Mouse (Mus musculus): ENCODE measurements at regions not wholly inside any gene's neighbourhood (a gene's known extent, or its start where the extent isn't known, plus 50 kb on each side); places are given as distances from the start of the nearest gene placed in this dataset.

DNA sequence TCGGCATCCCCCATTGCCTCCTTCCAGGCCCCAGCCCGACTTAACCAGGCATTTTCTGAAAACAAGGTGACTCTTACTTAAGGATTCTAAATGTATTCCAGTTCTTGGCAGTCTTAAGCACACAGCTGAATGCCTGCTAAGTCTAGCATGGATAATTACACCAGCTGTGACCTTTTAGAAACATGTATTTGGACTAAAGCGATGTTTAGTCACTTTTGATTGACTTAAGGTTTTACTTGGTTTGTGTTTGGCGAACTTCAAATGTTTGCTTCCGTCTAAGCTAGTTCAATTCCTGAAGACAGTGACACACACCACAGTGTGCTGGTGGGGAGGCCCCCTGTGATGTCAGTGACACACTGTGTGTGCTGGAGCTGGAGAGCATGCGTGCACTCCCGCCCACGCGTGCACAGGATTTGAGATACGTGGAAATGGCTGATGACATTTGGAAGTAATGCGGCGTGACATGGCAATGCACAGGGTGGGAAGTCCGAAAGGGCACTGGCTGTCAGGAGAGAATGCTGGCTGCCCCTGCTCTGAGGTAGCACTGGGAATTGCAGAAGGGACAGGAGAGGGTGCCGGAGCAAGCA, 179.0 kb upstream of the Cdh13 start:
- H3K36me3 ChIP-seq (replicated peaks) = no peaks in the 10 kb centered on the region
- no peak overlapping the region for H3K27ac ChIP-seq
- H3K4me3 ChIP-seq (replicated peaks) = no peak overlapping the region
- H3K9ac ChIP-seq = no peak overlapping the region
- no peak for ATAC-seq (ENCODE audit: low FRiP score)
- WGBS = 70% methylated on average over 14 of the region's 14 CpGs
- no peak overlapping the region for H3K4me2 ChIP-seq
- H3K9me3 ChIP-seq = no peaks in the 10 kb centered on the region
- H3K27me3 ChIP-seq = 0 out of 2 replicates have a peak, but pooled peaks cover 2% of the 10 kb centered on the region
- peaks cover 6% of the 10 kb centered on the region; the same call in 1 of the 2 replicates for H3K4me1 ChIP-seq

DNA sequence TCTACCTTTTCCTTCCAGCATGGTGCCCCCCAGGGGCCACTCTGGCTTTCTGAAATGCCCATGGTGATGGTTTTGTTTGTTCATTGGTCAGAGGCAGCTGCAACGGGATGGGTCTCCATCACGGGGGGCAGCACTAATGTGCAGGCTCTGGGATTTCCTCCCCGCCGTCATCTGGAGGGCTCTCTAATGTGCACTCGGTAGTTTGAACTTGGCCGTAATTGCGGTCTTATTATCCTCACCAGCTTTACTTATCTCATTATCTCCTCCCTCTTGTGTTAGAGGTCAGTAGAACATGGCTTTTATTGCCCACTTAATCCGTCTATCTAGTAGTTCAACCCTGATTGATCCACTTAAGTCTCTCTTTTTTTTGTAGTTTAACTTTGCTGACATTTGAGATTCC, 182.2 kb upstream of the Cdh13 start:
- Histone ChIP-seq H3K36me3 (replicated peaks) (no peaks in the 10 kb centered on the region), H3K27me3 (no peaks in the 10 kb centered on the region), H3K9ac (no peak overlapping the region), H3K9me3 (no peaks in the 10 kb centered on the region), H3K4me3 (replicated peaks) (no peak overlapping the region), H3K4me2 (no peak overlapping the region), H3K4me1 (peaks cover 16% of the 10 kb centered on the region), H3K27ac (no peak overlapping the region)
- 64% methylated on average over 8 of the region's 8 CpGs for WGBS
- ATAC-seq (ENCODE audit: low FRiP score) = no peak

DNA sequence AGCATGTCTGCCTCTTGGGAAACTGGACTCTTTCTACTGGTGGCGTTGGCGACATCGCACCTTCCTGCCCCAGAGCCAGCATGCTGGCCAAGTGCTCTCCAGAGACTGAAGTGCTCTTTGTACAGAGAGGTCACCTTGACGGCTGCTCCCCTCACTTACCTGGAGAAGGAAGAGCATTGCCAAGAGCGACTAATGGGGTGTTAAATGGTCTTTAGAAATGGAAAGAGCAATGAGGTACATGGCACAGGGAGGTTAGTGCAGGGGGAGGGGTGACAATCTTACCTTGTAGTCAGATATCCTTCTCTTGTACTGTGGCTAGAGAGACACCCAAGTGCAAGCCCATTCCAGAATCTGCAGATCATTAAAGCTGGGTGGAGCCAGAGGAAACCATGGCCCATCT, 220.8 kb upstream of the Cdh13 start:
- H3K9ac ChIP-seq = no peak overlapping the region
- no peaks in the 10 kb centered on the region for H3K9me3 ChIP-seq
- peaks cover 10% of the 10 kb centered on the region for H3K4me1 ChIP-seq
- no peaks in the 10 kb centered on the region for H3K36me3 ChIP-seq (replicated peaks)
- H3K4me2 ChIP-seq = no peak overlapping the region
- WGBS = 81% methylated on average over 5 of the region's 5 CpGs
- H3K27ac ChIP-seq = no peak overlapping the region
- H3K27me3 ChIP-seq = no peaks in the 10 kb centered on the region
- no peak for ATAC-seq (ENCODE audit: low FRiP score)
- H3K4me3 ChIP-seq (replicated peaks) = no peak overlapping the region

DNA sequence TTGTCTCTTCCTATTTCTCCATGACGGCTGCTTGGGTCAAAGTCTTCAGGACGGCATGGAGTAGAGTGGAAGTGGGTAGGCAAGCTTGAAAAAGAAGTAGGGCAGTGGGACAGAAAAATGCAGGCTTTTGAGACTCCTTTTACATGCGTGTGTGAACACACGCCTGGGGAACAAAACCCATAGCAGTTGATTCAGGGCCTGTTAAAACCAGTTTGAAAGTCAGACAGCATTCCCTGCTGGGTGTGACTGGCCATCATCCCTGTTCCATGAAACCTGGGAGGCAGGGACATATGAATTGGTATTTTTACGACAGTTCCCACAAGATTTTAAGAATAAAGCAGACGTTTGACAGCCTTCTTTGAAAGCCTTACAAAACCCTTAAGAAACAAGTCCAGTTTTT, 226.8 kb upstream of the Cdh13 start:
- Histone ChIP-seq H3K4me2 (no peak overlapping the region), H3K9me3 (no peaks in the 10 kb centered on the region), H3K9ac (no peak overlapping the region), H3K36me3 (replicated peaks) (no peaks in the 10 kb centered on the region), H3K4me3 (replicated peaks) (no peak overlapping the region), H3K27me3 (no peaks in the 10 kb centered on the region), H3K4me1 (no peaks in the 10 kb centered on the region), H3K27ac (no peak overlapping the region)
- 91% methylated on average over 6 of the region's 6 CpGs for WGBS
- ATAC-seq (ENCODE audit: low FRiP score) = no peak

DNA sequence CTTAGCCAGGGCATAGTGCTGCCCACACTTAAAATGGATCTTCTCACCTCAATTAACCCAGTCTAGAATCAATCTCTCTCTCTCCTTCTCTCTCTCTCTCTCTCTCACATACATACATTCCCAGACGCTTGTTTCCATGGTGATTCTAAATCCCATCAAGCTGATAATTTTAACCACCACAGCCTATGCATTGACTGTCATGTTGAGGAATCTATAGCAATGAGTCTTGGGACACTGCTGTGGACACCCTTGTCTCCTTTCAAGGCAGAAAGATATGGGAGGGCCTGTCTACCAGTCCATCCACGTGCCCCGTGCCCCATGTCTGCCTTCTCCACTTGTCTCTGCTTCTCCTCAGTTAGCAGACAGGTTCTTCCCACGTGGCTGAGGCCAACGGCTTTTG, 228.0 kb upstream of the Cdh13 start:
- no peak overlapping the region for H3K27ac ChIP-seq
- H3K9me3 ChIP-seq = no peaks in the 10 kb centered on the region
- no peak overlapping the region for H3K9ac ChIP-seq
- no peak overlapping the region for H3K4me2 ChIP-seq
- H3K4me1 ChIP-seq = no peaks in the 10 kb centered on the region
- 87% methylated on average over 5 of the region's 5 CpGs for WGBS
- no peaks in the 10 kb centered on the region for H3K36me3 ChIP-seq (replicated peaks)
- no peak for ATAC-seq (ENCODE audit: low FRiP score)
- no peak overlapping the region for H3K4me3 ChIP-seq (replicated peaks)
- H3K27me3 ChIP-seq = no peaks in the 10 kb centered on the region

DNA sequence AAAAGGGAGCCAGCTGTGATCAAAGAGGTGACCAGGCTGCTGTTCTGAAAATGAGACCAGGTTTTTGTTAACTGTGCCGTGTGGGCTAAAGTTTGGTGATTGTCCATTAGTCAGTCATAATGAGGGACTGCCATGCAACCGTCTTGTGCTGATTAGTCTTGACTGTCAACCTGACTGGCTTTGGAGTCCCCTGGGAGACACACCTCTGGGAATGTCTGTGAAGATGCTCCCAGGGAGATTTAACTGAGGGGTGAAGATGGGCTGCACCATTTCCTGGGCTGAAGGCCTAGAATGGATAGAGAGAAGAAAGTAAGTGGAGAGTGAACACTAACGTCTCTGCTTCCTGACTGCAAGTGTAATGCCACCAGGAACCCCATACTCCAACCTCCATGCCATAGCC, 233.1 kb upstream of the Cdh13 start:
- no peak for ATAC-seq (ENCODE audit: low FRiP score)

DNA sequence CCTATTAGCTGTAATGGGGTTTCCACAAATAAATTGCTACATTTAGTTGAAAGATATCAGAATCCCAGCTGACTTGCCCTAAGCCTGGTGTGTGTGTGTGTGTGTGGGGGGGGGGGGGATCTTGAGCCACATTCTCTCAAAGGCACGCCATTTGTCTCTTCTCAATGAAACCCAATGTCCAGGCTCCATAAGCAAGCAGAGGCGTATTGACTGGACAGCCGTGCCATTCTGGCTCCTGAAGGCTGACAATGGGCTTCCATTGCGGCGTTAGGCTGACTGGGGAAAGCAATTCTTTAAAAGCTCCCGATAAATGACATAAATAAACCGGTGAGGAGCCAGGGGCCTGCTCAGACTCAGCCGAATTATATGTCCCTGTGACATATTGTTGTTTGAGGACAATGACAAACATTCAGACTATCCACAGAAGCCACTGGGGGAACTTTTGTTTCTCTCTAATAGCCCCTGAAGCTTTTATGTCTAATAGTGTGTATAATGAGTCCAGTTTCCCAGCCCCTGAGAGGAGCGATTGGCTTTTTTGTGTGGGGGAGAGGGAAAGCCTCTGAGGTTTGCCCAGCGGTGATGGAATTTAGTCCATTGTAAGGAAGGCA, 240.6 kb upstream of the Mphosph6 start:
- Histone ChIP-seq H3K4me1 (peaks cover 5% of the 10 kb centered on the region), H3K36me3 (replicated peaks) (no peaks in the 10 kb centered on the region), H3K9me3 (no peaks in the 10 kb centered on the region), H3K4me2 (no peak overlapping the region), H3K4me3 (replicated peaks) (no peak overlapping the region), H3K9ac (no peak overlapping the region), H3K27ac (no peak overlapping the region), H3K27me3 (peaks cover 23% of the 10 kb centered on the region; the same call in 1 of the 2 replicates)
- WGBS = 10% methylated on average over 10 of the region's 10 CpGs
- ATAC-seq (ENCODE audit: low FRiP score) = peak; percentile 33; the same call in 1 of the 2 replicates

More for the DNA sequence above, 233.1 kb upstream of the Cdh13 start:
- Histone ChIP-seq H3K9me3 (no peaks in the 10 kb centered on the region), H3K27ac (no peak overlapping the region), H3K27me3 (no peaks in the 10 kb centered on the region), H3K9ac (no peak overlapping the region), H3K36me3 (replicated peaks) (no peaks in the 10 kb centered on the region), H3K4me1 (no peaks in the 10 kb centered on the region), H3K4me2 (no peak overlapping the region), H3K4me3 (replicated peaks) (no peak overlapping the region)
- 88% methylated on average over 3 of the region's 3 CpGs for WGBS

DNA sequence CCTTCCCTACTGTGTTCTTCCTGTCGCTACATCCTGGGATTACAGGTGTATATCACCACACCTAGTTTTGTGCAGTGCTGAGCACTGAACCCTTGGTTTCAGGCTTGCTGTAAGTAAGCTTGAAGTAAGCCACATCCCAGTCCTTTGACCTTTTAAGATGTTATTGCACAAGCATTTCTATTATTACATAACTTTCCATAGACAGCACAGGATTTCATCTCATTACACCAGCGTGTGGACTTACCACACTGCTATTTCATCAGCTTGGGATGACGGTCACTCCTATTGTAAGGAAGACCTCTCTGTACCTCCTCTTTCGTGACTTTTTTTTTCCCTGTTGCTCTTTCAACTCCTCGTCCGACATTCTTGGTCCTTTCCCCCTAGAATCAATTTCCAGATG, 239.5 kb upstream of the Mphosph6 start:
- Histone ChIP-seq H3K36me3 (replicated peaks) (no peaks in the 10 kb centered on the region), H3K9ac (no peak overlapping the region), H3K9me3 (no peaks in the 10 kb centered on the region), H3K27ac (no peak overlapping the region), H3K4me3 (replicated peaks) (no peak overlapping the region), H3K27me3 (peaks cover 23% of the 10 kb centered on the region; the same call in 1 of the 2 replicates), H3K4me2 (no peak overlapping the region), H3K4me1 (peaks cover 5% of the 10 kb centered on the region)
- ATAC-seq (ENCODE audit: low FRiP score) = no peak
- 77% methylated on average over 6 of the region's 6 CpGs for WGBS

DNA sequence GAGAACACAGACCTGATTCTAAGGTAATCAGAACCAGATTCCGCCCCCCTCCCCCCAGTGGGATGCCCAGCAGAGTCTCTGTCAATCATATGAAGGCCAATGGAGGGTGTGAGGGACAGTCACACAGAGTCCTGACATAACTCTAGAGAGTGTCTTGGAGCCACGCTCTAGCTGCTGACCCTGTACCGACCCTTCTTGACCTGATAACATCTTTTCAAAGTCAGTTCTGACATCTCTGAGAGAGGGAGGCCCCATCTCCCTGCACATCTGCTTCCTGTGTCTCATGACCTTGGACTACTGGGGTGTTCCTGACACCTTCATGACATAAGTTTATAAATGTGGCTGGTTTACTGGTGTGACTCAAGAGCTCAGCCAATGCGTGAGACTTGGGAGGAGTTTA, 236.1 kb upstream of the Mphosph6 start:
- 75% methylated on average over 4 of the region's 4 CpGs for WGBS

DNA sequence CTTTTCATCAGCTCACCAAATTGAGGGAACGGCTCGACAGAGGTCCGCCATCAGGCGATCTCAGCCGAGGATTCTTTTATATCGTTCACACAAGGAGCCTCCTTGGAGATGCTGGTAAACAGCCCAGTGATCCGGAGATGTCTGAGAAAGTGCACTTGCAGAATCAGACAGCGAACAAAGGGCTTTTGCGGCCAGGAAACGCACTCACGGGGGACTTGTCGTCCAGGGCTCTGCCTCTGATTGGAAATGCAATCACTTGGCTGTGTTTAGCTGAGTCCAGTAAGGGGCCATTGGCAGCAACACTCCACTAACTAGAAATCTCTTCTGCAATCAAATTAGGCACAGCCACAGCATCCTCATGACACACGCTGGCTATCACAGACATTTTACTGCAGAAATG, 232.3 kb upstream of the Mphosph6 start:
- no peak for ATAC-seq (ENCODE audit: low FRiP score)
- 0 out of 2 replicates have a peak overlapping the region, but pooled peaks have one; percentile 15 for H3K4me2 ChIP-seq
- peaks cover 16% of the 10 kb centered on the region for H3K4me1 ChIP-seq
- H3K9me3 ChIP-seq = no peaks in the 10 kb centered on the region
- H3K9ac ChIP-seq = no peak overlapping the region
- H3K27me3 ChIP-seq = 0 out of 2 replicates have a peak, but pooled peaks cover 11% of the 10 kb centered on the region
- H3K36me3 ChIP-seq (replicated peaks) = no peaks in the 10 kb centered on the region
- H3K27ac ChIP-seq = no peak overlapping the region; the same call in 1 of the 2 replicates
- 35% methylated on average over 13 of the region's 13 CpGs for WGBS
- H3K4me3 ChIP-seq (replicated peaks) = no peak overlapping the region

More for the DNA sequence above, 236.1 kb upstream of the Mphosph6 start:
- H3K27me3 ChIP-seq = peaks cover 27% of the 10 kb centered on the region; the same call in 1 of the 2 replicates
- no peaks in the 10 kb centered on the region for H3K9me3 ChIP-seq
- no peak overlapping the region for H3K4me2 ChIP-seq
- H3K27ac ChIP-seq = no peak overlapping the region
- peaks cover 16% of the 10 kb centered on the region for H3K4me1 ChIP-seq
- no peak overlapping the region for H3K9ac ChIP-seq
- no peaks in the 10 kb centered on the region for H3K36me3 ChIP-seq (replicated peaks)
- no peak overlapping the region for H3K4me3 ChIP-seq (replicated peaks)
- no peak for ATAC-seq (ENCODE audit: low FRiP score)

DNA sequence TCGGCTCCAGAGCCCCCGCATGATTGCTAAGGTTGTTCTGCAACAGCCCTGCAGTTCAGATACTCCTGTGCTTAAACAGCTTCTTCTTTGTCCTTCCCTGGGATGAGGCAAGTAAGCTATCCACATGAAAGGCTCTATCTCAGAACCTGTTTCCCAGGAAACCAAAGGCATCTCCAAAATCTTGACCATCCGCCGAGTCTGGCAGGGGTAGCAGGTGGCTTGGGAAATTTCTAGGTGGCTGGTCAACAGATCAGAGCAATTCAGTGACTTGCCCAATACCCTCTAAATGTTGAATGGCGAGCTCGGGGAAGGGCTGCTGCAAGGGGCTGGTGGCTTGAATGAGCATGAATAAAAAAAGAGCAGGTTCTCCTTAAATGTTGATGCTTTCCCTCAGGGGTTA, 229.7 kb upstream of the Mphosph6 start:
- Histone ChIP-seq H3K9ac (no peak overlapping the region), H3K4me2 (no peak overlapping the region), H3K4me1 (peaks cover 16% of the 10 kb centered on the region), H3K27ac (no peak overlapping the region), H3K9me3 (no peaks in the 10 kb centered on the region), H3K36me3 (replicated peaks) (no peaks in the 10 kb centered on the region), H3K27me3 (0 out of 2 replicates have a peak, but pooled peaks cover 5% of the 10 kb centered on the region), H3K4me3 (replicated peaks) (no peak overlapping the region)
- no peak for ATAC-seq (ENCODE audit: low FRiP score)
- 50% methylated on average over 6 of the region's 6 CpGs for WGBS

DNA sequence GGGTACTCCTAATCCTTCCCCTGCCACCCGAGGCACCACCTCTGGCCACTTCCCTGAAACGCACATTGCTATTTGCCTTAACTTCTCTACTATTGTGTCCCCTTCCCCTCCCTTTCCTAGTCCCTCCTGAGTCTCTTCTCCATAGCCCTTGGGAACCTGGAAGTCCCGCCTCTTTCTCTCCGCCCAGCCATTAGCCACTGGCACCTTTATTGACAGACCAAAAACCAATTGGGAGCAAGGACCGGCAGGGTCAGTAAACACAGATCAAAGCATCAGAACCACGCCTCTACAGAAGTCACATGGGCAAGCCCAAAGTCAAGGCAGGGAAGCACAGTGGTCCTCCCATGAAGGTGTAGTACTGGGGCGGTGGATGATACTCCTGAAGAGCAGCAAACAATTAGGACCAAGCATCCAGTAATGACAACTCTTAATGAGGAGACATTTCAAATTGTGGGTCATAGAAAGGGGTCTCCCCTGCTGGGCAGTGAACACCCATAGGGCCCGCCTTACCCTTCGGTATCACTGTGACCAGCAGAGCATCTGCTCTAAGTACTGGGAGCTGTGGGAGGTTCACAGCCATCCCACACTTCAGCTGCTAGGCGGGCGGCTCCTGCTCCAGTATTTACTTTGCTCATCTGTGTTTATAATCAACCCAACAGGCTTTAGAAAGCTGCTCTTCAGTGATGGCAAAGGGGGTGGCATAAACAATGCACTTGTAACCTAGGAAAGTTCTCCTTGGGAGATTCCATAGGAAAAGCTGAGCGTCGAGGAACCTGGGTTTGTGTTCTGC, 226.5 kb upstream of the Mphosph6 start:
- Histone ChIP-seq H3K4me1 (peaks cover 6% of the 10 kb centered on the region), H3K27ac (no peak overlapping the region), H3K9ac (no peak overlapping the region), H3K4me2 (no peak overlapping the region), H3K4me3 (replicated peaks) (no peak overlapping the region), H3K9me3 (no peaks in the 10 kb centered on the region), H3K36me3 (replicated peaks) (no peaks in the 10 kb centered on the region), H3K27me3 (0 out of 2 replicates have a peak, but pooled peaks cover 4% of the 10 kb centered on the region)
- WGBS = 92% methylated on average over 13 of the region's 13 CpGs
- no peak for ATAC-seq (ENCODE audit: low FRiP score)

All from forebrain, embryonic 12.5 days (tissue).